Mouse (Mus musculus): Measurements from ENCODE around the gene Skida1.
"Not testable (repeated sequence)": the region's sequence is repeated elsewhere in the genome, so short reads cannot be mapped to it uniquely, and the experiment has no call there.

Skida1 gene
- long read RNA-seq, experiment 1, partial matches to known transcripts: 0 of 8 reads
- long read RNA-seq, experiment 1, other reads (novel, unspliced or antisense): 8 of 8 reads
- long read RNA-seq, experiment 2, partial matches to known transcripts: 0 of 1 reads
- long read RNA-seq, experiment 2, other reads (novel, unspliced or antisense): 1 of 1 reads

DNA sequence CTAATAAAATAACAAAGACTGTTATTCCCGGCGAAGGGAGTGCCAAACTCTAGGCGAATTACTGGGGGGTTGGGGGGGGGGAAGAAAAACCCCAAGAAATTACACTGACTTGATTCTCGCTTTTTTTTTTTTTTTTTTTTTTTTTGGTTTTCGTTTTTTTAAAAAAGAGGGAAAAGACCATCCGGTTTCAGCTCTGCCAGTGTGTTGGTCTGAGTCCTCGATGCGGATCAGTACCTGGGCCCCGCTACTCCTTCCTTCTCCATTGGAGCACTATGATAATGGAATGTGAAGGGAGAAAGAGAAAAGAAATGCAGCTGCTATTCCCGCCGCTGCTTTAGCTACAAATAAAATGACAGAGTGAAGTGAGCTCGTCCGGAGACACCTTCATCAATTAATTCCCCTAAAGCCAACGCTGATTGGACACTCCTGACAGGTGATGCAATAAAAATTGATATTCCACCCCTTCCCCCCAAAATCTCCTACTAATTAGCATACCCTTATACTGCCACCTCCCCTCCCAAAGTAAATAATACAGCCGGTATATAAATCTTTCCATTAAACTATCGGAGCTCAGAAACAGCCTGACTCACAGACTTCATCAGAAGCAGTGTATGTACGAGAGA is at the start of gene Skida1:
TSS of gene Skida1 (minus strand) at position 599 of the 623 bp plus-strand sequence.
- intact Hi-C loops (cut with DNase I): loop anchor here (2.0 to 5.0 kb wide), 2 partner anchors 14 to 719 kb away; no protein-coding TSS in a partner anchor

- intact Hi-C loops (cut with DNase I): no loop called here
Observed at GRCm38 (mm10) chr2:18095804-18096203, 47.0 kb upstream of the Skida1 start.

DNA sequence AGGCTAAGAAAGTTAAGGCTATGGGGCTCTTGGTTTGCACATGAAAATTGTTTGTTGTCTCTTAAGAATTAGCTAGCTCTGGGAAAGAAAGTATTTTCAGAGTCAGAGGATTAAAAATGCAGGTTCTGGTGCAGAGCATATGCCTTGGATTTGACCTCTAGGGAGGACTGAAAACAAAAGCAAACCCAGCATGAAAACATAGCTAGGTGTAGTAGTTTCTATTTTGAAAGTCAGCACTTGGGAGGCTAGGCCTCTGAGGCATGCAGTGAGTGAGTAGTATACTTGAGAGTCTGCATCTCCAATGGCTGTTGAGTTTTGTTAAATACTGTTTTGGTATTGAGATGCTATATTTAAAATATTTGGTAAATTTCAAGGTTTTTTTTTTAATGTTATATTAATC is 45.5 kb upstream of the Skida1 start:
- intact Hi-C loops (cut with DNase I): no loop called here

DNA sequence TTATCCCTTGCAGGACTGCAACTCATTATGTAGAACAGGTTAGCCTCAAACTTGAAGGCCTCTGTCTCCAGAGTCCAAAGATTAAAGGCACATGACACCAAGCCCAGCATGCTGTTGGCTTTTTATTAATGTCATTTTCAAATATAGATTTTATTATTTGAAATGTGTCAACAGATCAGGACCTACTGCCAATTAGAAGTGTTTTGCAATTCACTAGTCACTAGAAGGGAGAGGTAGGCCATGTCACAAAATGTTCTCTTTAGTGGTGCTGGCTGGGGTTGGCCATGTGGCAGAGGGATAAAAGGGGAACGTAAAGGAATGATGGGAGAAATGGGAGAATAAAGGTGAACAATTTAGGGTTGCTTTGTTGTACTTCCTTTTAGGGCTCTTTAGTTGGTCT is 45.0 kb upstream of the Skida1 start:
- intact Hi-C loops (cut with DNase I): no loop called here

- intact Hi-C loops (cut with DNase I): not testable (repeated sequence)
Observed at GRCm38 (mm10) chr2:18087695-18088094, 38.8 kb upstream of the Skida1 start.

- intact Hi-C loops (cut with DNase I): no loop called here
Observed at GRCm38 (mm10) chr2:18080182-18080860, 31.5 kb upstream of the Skida1 start.

DNA sequence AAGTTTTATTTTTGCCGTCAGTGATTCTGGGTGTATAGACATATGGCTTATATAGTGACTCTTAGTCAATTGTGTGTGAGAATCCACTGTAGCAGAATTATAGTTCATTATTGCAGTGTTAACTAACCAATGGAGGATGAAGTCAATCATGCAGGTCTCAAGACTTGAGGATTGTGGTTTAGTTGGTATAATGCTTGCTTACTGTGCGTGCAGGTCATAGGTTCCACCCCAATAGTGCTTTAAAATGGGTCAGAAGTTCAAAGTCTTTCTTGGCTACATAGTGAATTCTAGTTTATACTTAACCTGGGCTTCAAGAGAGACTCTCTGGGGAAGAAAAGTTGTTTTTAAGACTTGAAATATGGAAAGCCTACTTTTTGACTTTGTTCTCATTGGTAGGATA is 23.1 kb upstream of the Skida1 start:
- intact Hi-C loops (cut with DNase I): no loop called here

GRCm38 (mm10) chr2:18068071-18068796 is 19.4 kb upstream of the Skida1 start:
- intact Hi-C loops (cut with DNase I): loop anchor here (5.0 kb wide), 1 partner anchor 44 kb away; no protein-coding TSS in a partner anchor

DNA sequence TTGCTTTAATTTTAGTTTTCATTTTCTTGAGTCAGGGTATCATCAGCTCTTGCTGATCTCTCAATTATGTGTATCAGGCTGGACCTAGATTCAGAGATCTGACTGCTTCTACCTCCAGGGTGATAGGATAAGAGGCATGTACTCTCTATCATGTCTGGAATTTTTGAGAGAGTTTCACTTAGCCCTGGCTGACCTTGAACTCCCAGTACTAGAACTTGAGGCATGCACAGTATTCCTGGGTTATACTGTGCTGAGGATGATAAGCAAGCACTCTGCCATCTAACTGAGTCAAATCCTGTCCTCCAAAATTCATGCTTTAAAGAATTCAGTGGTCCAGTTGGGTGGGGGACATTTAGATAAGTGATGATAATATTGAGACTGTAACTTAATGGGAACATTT is 17.6 kb upstream of the Skida1 start:
- intact Hi-C loops (cut with DNase I): loop anchor here (5.0 kb wide), 1 partner anchor 46 kb away; no protein-coding TSS in a partner anchor

GRCm38 (mm10) chr2:18065708-18066030 is 16.8 kb upstream of the Skida1 start:
- intact Hi-C loops (cut with DNase I): loop anchor here (2.0 to 5.0 kb wide), 2 partner anchors 37 to 47 kb away; no protein-coding TSS in a partner anchor

DNA sequence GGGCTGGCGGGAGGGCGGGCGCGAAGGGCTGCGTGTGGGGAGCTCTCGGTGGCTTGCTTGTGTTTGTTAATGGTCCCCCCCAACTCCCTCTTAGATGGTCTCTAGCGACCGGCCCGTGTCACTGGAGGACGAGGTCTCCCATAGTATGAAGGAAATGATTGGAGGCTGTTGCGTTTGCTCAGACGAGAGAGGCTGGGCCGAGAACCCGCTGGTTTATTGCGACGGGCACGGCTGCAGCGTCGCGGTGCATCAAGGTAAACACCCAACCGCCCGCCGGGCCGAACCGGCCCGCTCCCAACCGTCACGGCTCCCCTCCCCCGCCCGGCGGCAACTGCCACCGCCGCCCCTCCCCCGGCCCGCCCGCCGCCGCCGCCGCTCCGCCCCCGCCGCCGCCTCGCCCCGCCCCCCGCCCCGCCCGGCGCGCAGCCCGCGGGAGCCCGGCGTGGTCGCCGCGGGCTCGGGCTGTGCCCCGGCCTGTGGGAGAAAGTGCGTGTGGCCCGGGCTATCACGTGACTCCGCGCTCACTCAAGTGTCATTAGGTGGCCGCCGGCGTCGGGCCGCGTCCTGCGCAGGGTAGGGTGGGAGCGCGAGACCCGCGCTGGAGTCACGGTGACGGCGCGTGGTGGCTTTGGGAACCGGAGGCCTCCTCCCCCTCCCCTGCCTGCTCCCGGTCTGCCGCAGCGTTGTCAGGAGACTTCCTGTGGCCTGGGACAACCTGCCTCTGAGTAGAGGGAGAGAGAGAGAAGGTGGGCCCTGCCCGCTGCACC is 16.3 kb upstream of the Skida1 start:
- intact Hi-C loops (cut with DNase I): loop anchor here (2.0 to 5.0 kb wide), 2 partner anchors 36 to 47 kb away; no protein-coding TSS in a partner anchor

DNA sequence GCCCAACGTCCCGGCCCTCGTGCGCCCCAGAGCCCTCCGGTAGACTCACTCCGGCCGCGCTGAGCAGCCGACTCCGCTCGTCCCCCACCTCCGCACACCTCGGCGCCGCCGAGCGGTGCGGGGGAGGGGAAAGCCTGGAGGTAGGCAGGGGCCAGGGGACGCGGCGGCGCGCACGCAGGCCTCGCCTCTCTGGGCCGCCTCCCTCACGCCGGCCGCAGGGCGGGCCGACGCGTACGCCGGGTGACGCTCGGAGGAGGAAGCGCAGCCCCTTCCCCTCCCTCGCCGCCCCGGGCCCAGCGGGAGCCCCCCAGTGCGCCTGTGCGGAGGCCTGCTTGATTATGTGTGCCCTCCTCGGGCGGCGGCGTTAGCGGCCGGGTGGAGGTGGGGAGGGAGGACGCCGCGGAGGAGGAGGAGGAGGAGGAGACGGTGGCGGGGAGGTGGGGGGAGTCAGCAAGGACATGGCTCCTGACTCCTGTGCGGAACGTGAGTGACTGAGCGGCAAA is 15.6 kb upstream of the Skida1 start:
- intact Hi-C loops (cut with DNase I): loop anchor here (2.0 kb wide), 1 partner anchor 36 kb away; no protein-coding TSS in a partner anchor

DNA sequence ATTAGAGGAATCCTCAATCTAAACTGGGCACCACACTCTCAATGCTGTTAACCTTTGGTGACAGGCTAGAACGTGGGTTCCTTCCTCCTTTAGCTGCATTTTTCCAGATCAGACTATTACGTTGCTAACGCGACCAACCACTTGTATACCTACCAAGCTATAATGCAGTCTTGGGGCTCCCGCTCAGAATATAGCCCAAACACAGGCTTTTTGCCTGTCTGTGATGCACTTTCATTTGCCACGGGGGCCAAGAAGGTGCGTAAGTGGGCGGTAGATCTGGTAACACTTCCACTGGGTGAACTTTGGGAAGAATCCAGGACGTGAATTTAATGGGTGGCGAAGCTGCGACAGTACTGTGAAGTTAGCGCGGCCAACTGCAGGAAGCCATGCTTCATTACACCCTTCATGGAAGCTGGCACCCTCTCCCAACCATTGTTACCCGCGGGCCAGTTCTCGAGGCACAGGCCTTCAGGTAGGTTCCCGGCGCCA is 15.0 kb upstream of the Skida1 start:
- intact Hi-C loops (cut with DNase I): loop anchor here (2.0 kb wide), 2 partner anchors 15 to 35 kb away; partner anchors contain the start of gene Skida1

- intact Hi-C loops (cut with DNase I): no loop called here
Observed at GRCm38 (mm10) chr2:18060396-18060795, 11.5 kb upstream of the Skida1 start.

DNA sequence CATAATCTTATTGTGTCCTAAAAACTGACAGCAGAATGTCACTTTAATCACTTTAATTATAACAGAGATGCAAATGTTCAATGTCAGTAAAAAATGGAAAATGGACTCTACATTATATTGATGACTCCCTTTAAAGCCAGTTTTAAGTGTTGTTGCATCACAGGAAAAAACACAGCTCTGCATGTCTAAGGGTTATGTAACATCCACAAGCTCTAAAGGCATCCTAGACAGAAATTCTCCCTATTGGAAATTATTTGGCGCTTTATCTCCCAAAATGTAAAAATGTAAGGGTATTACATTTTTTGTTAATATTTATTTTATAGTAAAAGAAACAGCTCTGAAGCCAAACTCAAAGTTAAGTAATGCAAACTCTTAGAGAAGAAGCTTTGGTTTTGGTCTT is 11.0 kb upstream of the Skida1 start:
- intact Hi-C loops (cut with DNase I): loop anchor here (5.0 kb wide), 2 partner anchors 617 to 632 kb away; partner anchors contain the start of genes Bmi1 and Spag6

GRCm38 (mm10) chr2:18059063-18059462 is 10.2 kb upstream of the Skida1 start:
- intact Hi-C loops (cut with DNase I): loop anchor here (5.0 kb wide), 2 partner anchors 618 to 633 kb away; partner anchors contain the start of genes Bmi1 and Spag6

DNA sequence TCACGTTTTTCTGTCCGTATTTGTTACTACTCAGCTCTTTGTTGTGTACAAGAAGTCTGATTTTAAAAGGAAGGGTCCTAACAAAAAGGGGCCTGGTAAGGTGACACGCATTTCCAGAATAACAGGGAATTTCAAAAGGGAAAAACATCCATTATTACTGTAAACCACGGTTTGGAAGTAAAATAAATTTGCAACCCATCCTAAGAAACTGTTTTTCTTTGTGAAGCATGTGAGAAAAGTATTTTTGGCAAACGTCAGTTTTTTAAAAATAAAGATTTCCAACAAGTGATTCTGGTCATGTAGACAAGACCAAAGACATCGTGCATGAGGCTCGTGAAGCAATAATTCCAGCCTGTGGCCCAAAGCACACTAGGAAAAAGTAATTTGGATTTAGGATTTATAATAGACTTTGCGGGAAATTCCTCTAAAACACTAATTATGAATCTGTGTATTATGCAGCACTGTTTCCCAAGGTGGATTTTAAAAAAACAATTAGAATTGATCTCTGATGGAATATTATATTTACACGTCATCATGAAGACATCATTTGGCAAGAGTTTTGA is 9.4 kb upstream of the Skida1 start:
- intact Hi-C loops (cut with DNase I): loop anchor here (5.0 kb wide), 2 partner anchors 619 to 634 kb away; partner anchors contain the start of genes Bmi1 and Spag6

DNA sequence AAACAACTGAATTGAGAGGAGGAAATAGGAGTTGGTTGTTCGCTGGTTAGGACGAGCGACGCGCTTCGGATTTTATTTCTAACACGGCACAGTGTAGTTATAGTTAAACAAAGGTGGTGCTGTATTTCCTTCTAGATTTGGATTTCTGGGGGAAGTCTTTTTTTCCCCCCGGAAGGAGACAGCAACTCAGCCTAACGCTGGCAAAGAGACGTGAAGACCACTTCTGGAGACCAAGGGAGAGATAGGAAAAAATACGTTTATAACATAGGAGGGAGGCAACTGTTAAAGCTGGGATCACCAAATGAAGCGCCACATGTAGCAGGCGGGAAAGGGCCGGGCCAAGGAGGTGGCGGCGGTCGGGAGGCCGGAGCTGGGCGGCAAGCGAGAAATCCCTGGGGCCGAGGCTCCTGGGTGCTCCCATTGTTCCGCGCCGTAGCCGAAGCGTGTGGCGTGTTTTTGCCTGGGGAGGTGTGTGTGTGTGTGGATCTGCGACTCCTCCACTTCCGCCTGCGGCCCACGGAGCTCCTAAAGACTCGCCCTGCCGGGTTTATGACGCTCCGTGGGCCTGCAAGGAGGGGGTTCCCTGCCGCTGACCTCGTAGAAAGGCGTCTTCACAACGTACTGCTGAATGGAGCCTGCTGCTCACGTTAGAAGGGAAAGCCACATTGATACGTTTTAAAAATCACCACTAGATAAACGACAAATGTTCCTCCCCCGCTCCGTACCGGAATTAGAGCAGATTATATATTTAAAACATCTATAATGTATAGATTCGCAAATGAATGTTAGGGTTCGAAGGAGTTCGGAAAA is 8.7 kb upstream of the Skida1 start:
- intact Hi-C loops (cut with DNase I): loop anchor here (5.0 kb wide), 2 partner anchors 620 to 635 kb away; partner anchors contain the start of genes Bmi1 and Spag6

DNA sequence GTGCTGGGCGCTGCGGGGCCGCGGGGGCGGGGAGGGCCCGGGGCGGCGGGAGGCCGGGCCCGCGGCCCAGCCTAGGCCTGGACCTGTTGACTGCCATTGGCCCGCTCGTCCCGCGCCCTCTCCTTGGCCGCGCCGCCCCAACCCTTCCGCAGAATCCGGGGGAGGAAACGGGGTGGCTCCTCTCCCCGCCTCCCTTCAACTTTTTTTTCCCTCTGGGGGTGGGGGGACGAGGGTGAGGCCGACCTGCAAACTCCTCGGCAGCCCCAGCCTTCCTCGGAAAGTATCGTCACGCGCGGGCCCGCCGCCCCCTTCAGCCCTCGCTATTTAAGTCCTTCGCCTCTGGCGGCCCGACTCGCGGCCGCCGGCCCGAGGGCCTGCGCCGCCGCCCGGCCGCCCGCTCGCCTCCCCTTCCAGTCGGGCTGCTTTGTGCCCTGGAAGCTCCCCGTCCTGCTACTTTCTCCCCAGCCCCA is 8.0 kb upstream of the Skida1 start:
- intact Hi-C loops (cut with DNase I): loop anchor here (5.0 kb wide), 2 partner anchors 620 to 635 kb away; partner anchors contain the start of genes Bmi1 and Spag6

Measured in adrenal gland (tissue).